Mouse (Mus musculus) splenic B cell, adult 2 months (primary cell): ENCODE data around the gene Ccr4.
"Not testable (repeated sequence)": the region's sequence is repeated elsewhere in the genome, so short reads cannot be mapped to it uniquely, and the experiment has no call there.

Experiments
- DNase-seq: peaks from one replicate; pipeline ENCODE4 v3.0.0-alpha.2; 2011; ENCODE audit warnings: low read depth, low spot score
- H3K27me3 ChIP-seq: 2 replicates; pipeline ENCODE4 v1.6.1; 2012; ENCODE audit warnings: mild to moderate bottlenecking, low read length, moderate library complexity, mixed read lengths; ENCODE audit not compliant: control insufficient read depth, poor library complexity, insufficient read depth, severe bottlenecking
- H3K36me3 ChIP-seq: 2 replicates; pipeline ENCODE4 v1.6.1; 2012; ENCODE audit warnings: mild to moderate bottlenecking, low read length, moderate library complexity, mixed read lengths; ENCODE audit not compliant: control insufficient read depth, poor library complexity, insufficient read depth, severe bottlenecking

Gene Ccr4

DNA sequence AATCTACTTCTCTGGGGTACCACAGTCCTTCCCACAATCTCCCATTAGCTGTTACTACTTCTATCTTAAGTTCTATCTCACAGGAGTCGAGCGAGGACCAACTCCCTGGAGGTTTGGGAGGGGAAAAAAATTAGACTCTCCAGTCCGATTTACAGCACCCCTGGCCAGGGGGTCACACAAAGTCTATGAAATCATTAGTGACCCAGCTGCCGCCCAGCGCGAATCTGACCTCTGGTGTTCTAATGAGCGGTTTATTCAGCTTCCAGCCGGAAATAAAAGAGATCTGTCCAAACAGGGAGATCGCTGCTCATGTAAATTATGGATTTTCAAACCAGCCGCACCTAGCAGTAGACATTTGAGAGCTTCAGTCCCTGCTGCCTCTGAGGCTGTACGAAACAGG lies 26.6 kb upstream of the Ccr4 start:
- Histone ChIP-seq H3K27me3 (no peaks in the 10 kb centered on the region), H3K36me3 (no peaks in the 10 kb centered on the region)
- DNase-seq: no peak

- no peaks in the 10 kb centered on the region for H3K36me3 ChIP-seq
- no peak for DNase-seq
- no peaks in the 10 kb centered on the region for H3K27me3 ChIP-seq
Measured at GRCm38 (mm10) chr9:114528680-114529048, 23.9 kb upstream of the Ccr4 start.

GRCm38 (mm10) chr9:114527992-114528679 lies 23.4 kb upstream of the Ccr4 start:
- no peak for DNase-seq
- Histone ChIP-seq H3K27me3 (no peaks in the 10 kb centered on the region), H3K36me3 (no peaks in the 10 kb centered on the region)

GRCm38 (mm10) chr9:114527085-114527484 lies 22.4 kb upstream of the Ccr4 start:
- H3K36me3 ChIP-seq: no peaks in the 10 kb centered on the region
- DNase-seq: peak; percentile 15

GRCm38 (mm10) chr9:114526581-114526980 lies 21.9 kb upstream of the Ccr4 start:
- Histone ChIP-seq H3K27me3 (no peaks in the 10 kb centered on the region), H3K36me3 (no peaks in the 10 kb centered on the region)
- DNase-seq: no peak

More at GRCm38 (mm10) chr9:114527085-114527484, 22.4 kb upstream of the Ccr4 start:
- no peaks in the 10 kb centered on the region for H3K27me3 ChIP-seq

- H3K36me3 ChIP-seq: no peaks in the 10 kb centered on the region
- H3K27me3 ChIP-seq: no peaks in the 10 kb centered on the region
- no peak for DNase-seq
Measured at GRCm38 (mm10) chr9:114525891-114526290, 21.2 kb upstream of the Ccr4 start.

- no peaks in the 10 kb centered on the region for H3K36me3 ChIP-seq
- no peaks in the 10 kb centered on the region for H3K27me3 ChIP-seq
- DNase-seq: no peak
Measured at GRCm38 (mm10) chr9:114525073-114525633, 20.4 kb upstream of the Ccr4 start.

- Histone ChIP-seq H3K27me3 (no peaks in the 10 kb centered on the region), H3K36me3 (no peaks in the 10 kb centered on the region)
- DNase-seq: no peak
Measured at GRCm38 (mm10) chr9:114522501-114522900, 17.8 kb upstream of the Ccr4 start.

GRCm38 (mm10) chr9:114522041-114522440 lies 17.3 kb upstream of the Ccr4 start:
- no peak for DNase-seq
- Histone ChIP-seq H3K27me3 (no peaks in the 10 kb centered on the region), H3K36me3 (no peaks in the 10 kb centered on the region)

DNA sequence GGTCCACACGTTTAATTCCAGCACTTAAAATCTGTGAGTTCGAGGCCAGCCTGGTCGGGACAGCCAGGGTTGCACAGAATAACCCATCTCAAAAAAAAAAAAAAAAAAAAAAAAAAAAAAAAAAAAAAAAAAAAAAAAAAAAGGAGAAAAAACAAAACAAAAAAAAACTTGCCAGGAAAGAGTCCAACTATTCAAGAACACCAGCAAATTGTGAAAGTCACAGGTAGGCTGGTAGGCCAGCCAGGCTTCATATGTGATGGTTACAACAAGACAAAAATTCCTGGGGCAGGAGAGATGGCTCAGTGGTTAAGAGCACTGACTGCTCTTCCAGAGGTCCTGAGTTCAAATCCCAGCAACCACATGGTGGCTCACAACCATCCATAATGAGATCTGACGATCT lies 15.8 kb upstream of the Ccr4 start:
- H3K36me3 ChIP-seq, DNase-seq: not testable (repeated sequence)

GRCm38 (mm10) chr9:114518812-114519477 lies 14.2 kb upstream of the Ccr4 start:
- no peak for DNase-seq
- H3K36me3 ChIP-seq: no peaks in the 10 kb centered on the region
- H3K27me3 ChIP-seq: no peaks in the 10 kb centered on the region

More for the DNA sequence above, 15.8 kb upstream of the Ccr4 start:
- H3K27me3 ChIP-seq: not testable (repeated sequence)

DNA sequence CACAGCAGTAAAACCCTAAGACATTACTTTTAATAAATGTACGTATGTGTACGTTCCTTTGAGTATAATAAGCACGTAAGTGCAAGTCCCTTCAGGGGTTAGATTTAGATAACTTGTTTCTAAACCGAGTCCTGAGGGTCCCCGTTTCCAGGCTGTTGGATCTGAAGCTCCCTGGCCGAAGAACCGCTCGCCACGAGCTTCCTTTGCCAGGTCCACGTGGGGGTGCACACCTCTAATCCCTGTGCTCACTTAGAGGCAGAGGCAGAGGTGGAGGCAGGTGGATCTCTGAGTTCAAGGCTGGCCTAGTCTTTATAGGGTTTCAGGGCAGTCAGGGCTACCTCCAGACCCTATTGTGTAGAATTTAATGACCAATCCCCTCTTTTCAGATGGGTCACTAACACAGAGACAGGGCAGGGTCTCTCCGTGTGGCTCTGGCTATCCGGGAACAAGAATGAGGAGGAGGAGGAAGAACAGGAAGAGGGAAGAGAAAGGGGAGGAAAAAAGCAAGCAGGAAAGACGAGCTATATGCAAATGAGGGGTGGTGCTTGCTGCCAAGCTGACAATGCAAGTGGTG lies 13.3 kb upstream of the Ccr4 start:
- H3K36me3 ChIP-seq: no peaks in the 10 kb centered on the region
- H3K27me3 ChIP-seq: no peaks in the 10 kb centered on the region
- DNase-seq: no peak

- H3K27me3 ChIP-seq: no peaks in the 10 kb centered on the region
- no peaks in the 10 kb centered on the region for H3K36me3 ChIP-seq
- DNase-seq: no peak
Measured at GRCm38 (mm10) chr9:114515364-114515763, 10.6 kb upstream of the Ccr4 start, which contains the start of gene C130032M10Rik. Gene C130032M10Rik, plus strand, starts transcription at chr9:114515697.

- no peaks in the 10 kb centered on the region for H3K36me3 ChIP-seq
- no peak for DNase-seq
- H3K27me3 ChIP-seq: no peaks in the 10 kb centered on the region
Measured at GRCm38 (mm10) chr9:114512831-114513230, 8.1 kb upstream of the Ccr4 start.

DNA sequence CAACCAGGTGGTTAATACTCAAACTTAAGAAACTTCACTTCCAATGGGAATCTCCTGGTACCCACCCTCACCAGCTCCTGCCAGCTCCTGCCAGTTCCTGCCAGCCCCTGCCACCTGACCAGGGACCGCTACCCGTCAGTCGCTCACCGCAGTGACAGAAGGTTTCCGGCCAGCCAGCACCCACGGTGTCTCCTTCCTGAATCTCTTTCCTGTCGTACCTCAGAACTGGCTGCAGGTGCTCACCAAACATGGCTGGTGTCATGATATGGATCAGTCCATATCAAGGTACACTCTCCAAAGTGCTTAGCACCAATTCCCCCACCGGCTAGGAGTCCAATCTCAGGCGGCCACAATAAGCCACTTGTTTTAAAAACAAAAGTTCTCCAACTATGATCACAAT lies 5.1 kb upstream of the Ccr4 start:
- H3K27me3 ChIP-seq: no peaks in the 10 kb centered on the region
- DNase-seq: no peak

More for the DNA sequence above, 5.1 kb upstream of the Ccr4 start:
- H3K36me3 ChIP-seq: no peaks in the 10 kb centered on the region
